Mouse (Mus musculus) hematopoietic stem cell, adult 5-6 weeks (primary cell): ENCODE data around the gene Gm42878. TPM values are rescaled to one million over a fixed set of nuclear protein-coding genes. Genes with fewer than 3 reads are reported as not detected.

Experiments
- ATAC-seq, 2 experiments: fragments of 125-278 bp in 1 of 2; replicated peaks in 1 of 2; 2 replicates each; pipeline ENCODE4 v1.8.0; 2016 to 2017; ENCODE audit warnings: inconsistent platforms in 2 of 2, mild to moderate bottlenecking in 2 of 2, moderate number of reproducible peaks in 2 of 2, low read depth in 1 of 2, moderate TSS enrichment in 1 of 2; ENCODE audit not compliant: low FRiP score in 2 of 2, poor library complexity in 2 of 2, severe bottlenecking in 2 of 2, insufficient read depth in 1 of 2, low TSS enrichment in 1 of 2
- total RNA-seq: library from RNA; stranded (forward); fragments of 172-1452, 232-1000 nt; gene quantifications from 2 replicates; pipeline ENCODE4 v1.2.3, GENCODE M21; 2017

Gene Gm42878
- total RNA-seq, 1 experiment from 2014 or later = not detected

DNA sequence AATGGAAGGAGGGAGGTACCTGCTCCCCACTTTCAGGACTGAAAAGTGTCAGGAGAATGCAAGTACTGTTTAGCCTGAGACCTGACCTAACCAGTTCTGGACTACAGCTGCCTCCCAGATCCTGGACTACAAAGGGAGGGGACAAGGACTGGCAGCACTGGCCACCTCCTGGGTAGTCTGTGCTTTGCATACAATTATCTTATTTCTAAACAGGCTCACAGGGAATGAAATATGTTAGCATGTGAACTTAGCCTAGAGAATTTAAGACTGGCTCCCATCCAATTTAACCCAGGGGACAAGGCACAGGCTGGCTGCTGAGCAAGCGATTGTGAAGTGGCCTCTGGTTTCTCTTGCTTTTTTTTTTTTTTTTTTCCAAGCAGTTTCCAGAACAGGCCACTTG, 25.5 kb upstream of the Gm42878 start:
- ATAC-seq = no peak

DNA sequence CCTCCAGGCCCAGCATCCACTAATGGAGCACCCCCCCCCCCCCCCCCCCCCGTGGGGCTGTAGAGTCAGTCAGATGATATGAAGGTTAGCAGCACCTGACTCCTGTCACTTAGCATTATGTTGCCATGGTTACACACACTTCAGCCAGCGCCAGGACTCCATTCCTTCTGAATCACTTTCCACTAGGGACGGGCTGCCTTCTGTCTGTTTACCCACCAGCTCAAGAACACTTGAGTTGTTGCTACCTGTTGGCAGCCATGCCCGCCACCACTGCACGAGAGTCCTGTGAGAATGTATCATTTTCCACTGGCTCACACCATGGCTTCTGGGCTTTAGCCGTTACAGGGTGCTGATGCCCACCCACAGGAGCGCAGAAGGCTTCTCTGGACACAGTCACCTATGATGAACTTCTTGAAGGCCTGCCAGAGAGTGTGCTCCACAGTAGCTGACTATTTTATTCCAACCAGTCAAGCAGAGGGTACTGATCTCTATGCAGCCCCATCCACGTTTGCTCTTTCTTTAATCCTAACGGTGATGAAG, 24.7 kb upstream of the Gm42878 start:
- no peak for ATAC-seq

- no peak for ATAC-seq
Measured at GRCm38 (mm10) chr5:121566035-121566681, 20.9 kb upstream of the Gm42878 start.

- peak; percentile 75 to 90 for ATAC-seq
Measured at GRCm38 (mm10) chr5:121564468-121564895, 19.2 kb upstream of the Gm42878 start.

- no peak for ATAC-seq
Measured at GRCm38 (mm10) chr5:121562436-121562835, 17.2 kb upstream of the Gm42878 start.

- no peak for ATAC-seq
Measured at GRCm38 (mm10) chr5:121549196-121549595, 3.9 kb upstream of the Gm42878 start.

- ATAC-seq = no peak
Measured at GRCm38 (mm10) chr5:121547084-121547483, 1.8 kb upstream of the Gm42878 start.

DNA sequence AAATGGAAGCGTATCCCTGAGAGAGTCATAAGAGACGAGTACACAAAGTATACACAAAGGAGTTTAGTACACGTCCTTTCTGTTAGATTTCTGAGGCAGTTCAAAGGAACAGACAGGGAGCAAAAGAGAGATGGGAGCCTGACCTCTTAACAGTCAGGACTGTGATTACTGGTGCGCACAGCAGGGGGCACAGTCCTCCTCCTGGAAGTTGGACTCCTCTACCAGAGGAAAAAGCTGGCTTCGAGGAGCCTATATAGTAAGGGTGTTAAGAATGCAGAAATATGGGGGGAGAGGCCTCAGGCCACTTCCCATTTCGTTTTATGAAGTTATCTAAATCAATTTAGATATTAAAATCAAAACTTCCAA, 1.2 kb upstream of the Gm42878 start:
- ATAC-seq = peak; percentile 65 to 83

DNA sequence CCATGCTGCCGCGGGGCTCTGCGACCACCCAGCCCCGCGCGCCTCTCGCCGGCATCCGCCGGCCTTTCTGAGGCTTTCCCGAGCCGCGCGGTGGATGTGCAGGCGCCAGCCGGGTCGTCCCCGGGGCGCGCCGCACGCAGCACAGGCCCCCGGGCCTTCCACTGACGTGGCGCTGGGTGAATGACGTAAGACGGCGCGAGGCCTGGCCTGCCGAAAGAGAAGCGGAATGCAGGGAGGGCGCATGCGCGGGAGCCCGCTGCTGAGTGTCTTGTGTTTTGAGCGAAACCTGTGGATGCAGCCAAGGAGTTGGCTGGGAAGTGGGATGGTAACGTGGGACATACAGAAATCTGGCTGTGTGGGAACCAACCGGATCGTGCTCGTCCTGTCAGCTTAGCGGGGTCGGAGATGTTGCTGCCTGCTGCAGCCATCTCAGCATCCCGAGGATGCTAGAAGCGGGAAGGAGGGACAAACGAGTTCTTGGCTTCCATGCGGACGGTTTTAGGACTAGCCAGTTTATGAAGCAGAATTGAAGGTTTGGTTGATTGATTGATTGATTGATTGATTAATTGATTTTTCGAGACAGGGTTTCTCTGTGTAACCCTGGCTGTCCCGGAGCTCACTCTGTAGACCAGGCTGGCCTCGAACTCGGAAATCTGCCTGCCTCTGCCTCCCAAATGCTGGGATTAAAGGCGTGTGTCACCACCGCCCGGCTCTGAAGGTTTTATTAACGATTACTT, 679 bp upstream of the Gm42878 start, which contains the start of gene Mapkapk5:
TSS of gene Mapkapk5 (minus strand) at position 113 of the 737 bp plus-strand sequence.
- ATAC-seq = peak; percentile 90 to 94

GRCm38 (mm10) chr5:121543370-121543769, 1.9 kb downstream of the Gm42878 start:
- ATAC-seq = no peak

- ATAC-seq = no peak
Measured at GRCm38 (mm10) chr5:121541235-121541634, 4.0 kb downstream of the Gm42878 start.

DNA sequence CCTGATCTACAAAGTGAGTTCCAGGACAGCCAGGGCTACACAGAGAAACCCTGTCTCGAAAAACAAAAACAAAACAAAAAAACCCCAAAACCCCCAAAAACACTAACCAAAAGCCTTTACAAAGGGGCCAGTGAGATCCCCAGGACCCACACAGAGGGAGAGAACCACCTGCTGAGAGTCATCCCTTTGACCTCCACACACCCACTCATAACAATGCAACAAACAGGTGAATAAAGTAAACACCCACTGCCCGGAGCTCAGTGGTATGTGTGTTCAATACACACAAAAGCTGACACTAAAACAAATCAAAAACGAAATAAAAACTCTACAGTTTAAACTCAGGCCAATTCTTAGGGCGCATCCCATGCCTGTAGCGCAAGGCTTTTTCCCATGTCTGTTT, 5.2 kb downstream of the Gm42878 start:
- no peak for ATAC-seq

GRCm38 (mm10) chr5:121537588-121537987, 7.7 kb downstream of the Gm42878 start:
- no peak for ATAC-seq

GRCm38 (mm10) chr5:121536921-121537555, 8.2 kb downstream of the Gm42878 start:
- ATAC-seq = no peak

DNA sequence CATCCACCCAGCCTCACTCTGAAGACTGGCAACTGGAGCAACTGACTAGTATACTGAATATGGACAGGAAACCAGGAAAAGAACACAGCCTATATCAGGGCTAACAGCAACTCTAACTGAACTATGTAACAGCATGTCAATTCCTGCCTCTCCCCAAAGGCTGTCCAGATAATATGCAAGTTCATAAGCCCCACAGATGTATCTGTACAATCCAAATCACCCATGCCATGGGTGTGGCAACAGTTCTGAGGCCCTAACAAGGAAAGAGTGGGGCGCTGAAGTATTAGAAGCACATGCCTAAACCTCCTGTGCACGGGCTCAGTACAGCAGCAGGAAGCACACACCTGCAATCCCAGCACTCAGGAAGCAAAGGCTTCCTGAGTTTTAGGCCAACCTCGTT, 10.2 kb downstream of the Gm42878 start:
- no peak; a peak in 1 of 4 replicates for ATAC-seq

DNA sequence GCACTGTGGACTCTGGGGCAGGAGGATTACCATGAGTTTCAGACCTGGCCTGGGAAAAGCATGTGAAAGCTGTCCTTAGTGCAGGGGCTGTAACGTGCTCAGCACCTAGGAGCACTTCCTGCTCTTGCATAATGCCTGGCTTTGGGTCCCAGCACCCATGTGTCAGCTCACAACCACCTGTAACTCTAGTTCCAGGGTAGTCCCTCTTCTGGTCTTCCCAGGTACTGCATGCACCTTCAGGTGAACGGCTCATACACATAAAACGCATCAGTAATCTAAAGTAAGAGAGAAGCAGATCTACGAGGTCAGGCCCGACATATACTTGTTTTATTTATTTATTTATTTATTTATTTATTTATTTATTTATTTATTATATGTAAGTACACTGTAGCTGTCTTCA, 10.8 kb downstream of the Gm42878 start:
- no peak for ATAC-seq

GRCm38 (mm10) chr5:121526961-121527360, 18.3 kb downstream of the Gm42878 start:
- no peak for ATAC-seq

- ATAC-seq = no peak
Measured at GRCm38 (mm10) chr5:121526526-121526925, 18.8 kb downstream of the Gm42878 start.
